Mouse (Mus musculus) skeletal muscle tissue, adult 2 months (tissue): Measurements from ENCODE around the gene Tenm4.

Source experiments
- DNase-seq: peaks from one replicate; pipeline ENCODE4 v3.0.0-alpha.2; 2012; ENCODE audit warnings: low read depth, low spot score

Tenm4 gene

DNA sequence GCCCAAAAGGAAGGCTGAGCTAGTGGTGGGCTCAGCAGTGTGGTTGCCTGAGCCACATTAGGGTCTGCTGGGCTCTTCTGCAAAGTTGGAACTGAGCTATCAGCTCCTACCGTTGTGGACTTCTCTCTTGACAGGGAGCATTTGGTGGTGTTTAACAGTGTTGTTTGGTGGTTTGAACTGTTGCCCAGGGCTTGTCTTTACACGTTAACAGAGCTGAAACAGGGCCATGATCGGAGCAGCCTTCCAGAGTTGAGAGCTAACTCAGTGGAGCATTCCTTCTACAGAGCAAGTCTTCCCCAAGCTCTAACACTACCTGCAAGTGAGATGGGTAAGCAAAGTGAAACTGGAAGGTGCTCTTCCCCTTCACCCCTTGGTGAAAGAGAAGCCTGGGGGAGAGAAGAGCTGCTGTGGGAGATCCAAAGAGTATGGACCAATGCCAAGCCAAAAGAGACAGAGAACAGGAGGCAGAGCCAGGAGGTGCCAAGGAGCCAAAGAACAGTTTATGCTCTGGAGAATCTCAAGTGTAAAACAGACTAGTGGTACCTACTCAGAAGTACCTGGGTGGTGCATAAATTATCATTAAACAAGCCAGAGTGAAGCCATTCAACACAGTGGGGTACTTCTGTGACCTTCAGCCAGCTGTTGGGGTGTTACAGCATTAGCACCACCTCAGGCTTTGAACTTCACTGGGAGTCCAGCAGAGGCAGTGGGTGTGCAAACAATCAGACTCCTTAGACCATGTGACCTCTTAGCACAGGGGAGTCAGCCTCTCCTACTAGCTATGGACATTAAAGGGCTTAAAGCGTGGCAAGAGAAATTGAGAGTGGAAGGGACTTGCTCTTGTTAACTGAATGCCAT lies 71.5 kb downstream of the Tenm4 start:
- DNase-seq = no peak

DNA sequence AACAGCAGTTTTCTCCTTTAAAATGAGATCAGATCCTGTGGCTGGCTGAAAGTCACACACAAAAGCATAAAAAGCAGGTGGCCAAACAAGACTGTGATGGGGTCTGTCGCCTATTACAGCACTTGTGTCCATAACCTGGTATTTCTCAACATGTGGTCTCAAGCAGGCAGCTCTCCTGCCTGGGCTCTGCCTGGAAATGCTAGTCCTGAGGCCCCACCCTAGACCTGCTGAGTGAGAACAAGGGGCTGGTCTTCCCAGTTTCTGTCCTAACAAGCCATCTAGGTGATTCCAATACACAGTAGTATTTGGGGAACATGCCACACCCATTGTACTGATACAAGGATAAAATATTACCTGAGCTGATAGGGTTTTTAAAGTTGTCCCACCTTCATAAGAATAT lies 73.8 kb downstream of the Tenm4 start:
- no peak for DNase-seq

DNA sequence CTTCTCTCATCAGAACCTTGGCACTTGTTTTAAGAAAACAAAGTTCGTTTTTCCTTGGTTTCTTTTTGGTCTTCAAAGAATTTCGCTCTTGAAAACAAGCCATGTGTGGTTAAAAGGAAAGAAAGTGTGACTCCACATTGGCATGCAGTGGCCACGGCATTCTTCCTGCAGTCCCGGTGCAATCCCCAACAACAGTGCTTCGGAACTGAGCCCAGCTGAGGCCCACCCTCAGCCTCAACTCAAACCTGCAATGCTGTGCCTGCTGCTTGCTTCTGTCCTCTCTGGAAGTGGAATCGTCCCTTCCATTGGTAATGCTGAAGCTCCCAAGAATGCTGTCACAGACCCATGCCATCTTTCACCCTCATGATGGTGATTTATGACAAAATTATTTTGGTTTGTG lies 88.6 kb downstream of the Tenm4 start:
- no peak for DNase-seq

DNA sequence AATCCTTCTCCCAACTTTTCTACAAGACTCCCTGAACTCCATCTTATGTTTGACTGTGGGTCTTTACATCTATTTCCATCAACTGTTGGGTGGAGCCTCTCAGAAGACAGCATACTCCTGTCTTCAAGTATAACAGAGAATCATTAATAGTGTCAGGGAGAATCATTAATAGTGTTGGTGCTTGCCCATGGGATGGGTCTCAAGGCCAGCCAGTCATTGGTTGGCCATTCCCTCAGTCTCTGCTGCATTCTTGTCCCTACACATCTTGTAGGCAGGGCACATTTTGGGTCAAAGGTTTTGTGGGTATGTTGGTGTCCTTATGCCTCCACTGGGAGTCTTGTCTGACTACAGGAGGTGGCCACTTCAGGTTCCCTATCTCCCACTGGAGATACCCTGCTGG lies 91.1 kb downstream of the Tenm4 start:
- DNase-seq = no peak

DNA sequence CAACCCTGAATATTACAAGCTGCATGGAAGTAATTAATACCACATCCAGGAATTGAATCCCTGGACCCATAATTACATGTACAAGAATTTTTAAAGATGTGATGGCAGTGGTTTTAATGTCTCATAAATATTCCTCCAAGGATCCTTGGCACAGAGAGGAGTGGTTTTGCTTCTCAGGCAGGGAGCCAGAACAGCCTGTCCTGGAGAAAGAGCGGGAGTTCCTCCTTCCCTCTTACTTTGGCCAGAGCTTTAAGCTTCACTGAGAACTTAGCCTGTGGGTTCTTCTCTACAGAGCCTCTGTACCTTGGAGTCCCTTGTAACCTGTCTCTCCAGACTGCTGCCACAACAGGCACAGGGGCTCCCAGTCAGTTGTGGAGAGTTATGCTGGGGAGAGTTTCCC lies 94.9 kb downstream of the Tenm4 start:
- DNase-seq = peak; percentile 16

DNA sequence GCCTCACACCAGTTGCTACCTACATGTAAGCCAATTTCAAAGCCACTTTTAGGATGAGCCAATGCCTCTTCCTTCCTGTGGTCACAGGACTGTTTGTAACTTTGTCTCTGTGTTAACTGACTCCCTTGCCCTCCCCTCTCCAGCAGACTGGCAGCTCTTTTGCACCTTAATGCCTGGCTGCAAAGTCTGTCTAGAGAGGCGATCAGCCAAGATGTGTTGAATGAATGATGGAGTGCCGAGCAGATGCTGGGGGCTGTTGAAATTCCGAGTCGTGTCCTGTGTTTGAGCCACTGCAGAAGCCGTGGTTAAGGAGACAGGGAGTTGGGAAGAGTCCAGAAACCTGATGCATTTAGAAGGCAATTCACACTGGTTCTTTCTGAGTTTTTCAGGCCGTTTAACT lies 96.2 kb downstream of the Tenm4 start:
- peak; percentile 11 for DNase-seq

DNA sequence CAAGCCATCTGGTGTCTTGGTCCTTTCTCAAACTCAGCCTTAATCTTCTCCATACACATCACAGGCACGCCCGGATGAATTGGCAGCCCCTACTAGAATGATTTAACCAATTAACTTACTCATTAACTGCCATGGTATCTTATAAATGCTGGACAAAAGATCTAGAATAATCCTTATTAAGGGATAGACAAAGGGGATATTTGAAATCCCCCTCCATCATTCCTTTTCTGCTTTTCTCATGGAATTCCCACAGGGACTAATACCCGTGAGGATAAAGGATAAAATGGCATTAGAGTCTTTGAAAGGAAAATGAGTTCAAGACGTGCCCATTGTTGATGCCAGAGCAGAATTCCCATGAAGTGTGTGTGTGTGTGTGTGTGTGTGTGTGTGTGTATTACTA lies 99.6 kb downstream of the Tenm4 start:
- DNase-seq = no peak

DNA sequence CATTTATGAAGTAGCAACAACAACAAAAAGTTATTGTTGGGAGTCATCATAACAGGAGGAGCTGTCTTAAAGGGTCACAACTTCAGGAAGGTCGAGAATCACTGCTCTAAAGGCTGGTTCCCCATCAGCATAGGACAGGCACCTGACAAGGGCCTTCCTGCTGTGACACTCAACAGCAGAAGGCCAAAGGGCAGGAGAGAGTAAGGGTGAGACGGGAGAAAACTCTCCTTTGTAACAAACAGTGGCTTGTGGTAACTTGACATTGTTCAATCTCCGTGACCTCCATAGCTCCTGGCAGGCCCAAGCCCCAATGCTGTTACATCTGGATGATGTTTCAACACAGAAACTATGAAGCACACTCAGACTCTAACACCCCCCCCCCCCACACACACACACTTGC lies 101.0 kb downstream of the Tenm4 start:
- no peak for DNase-seq

DNA sequence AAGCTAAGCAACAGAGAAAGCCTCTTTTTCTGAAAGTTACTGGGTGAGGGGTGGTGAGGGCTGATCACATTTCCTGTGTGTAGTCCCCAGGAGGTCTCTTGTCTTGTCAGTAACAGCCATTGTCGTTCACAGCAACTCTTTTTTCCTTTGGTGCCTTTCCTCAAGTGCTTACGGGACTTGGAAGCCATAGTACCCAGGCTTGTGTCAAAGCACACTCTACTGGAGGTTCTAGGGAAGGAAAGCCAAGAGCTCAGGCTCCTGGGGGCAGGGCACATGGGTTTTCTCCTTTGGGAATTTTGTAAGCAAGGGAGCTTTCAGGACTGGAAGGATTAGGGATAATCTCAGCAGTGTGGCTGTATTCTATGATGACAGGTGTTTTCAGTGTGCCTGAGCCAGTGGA lies 103.4 kb downstream of the Tenm4 start:
- DNase-seq = no peak

DNA sequence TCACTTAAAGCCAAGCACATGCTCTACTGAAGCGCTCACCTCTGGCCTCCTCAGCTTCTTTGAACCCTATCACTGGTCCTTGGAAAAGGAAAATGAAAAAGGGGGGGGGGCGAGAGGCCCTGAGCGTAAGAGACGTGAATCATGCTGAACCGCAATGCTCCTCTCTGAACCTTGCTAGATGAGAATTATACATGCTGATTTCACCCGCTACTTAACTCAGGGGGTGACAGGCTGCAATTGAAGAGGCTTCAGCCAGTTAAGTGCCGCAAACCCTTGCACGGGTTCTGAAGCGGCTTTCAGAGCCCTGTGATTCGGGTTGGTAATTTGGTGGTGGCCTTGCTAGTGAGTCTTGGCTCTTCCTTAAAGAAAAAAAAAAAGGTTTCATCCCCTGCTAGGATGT lies 106.5 kb downstream of the Tenm4 start:
- DNase-seq = no peak

DNA sequence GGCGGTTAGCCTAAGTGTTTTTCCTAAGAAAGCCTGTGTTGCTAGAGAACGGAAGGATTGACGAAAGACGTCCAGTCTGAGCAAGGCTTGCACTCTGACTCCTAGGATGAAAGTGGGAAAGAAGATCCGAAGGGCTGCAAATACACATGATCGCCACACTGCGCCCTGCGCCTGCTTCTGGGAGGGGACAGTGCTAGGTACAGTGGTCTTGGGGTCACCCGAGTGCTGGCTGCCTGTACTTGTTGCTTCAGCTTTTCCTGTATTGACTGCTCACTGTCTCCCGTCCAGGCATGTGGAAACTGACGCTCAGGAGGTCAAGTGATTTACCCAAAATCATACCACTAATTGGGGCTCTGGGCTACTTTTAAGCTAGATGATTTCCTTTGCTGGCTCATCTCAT lies 107.3 kb downstream of the Tenm4 start:
- DNase-seq = no peak

DNA sequence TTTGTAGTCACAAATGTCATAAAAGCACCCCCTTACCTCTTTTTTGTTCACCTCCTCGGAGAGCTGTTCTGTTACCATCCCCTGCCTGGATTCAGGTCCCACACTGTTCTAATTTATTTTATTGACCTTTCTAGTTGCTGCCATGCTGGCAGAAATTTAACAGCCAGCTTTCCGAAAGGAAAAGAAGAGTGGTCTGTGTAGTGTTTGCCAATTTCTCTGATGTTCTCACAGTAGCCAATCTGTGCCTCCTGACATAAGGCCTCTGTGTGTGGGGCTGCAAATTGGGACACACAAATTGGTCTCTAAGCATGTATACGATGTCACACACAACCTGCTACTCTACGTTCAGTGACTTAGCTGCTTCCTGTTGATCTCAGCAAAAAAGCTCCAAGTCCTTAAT lies 109.7 kb downstream of the Tenm4 start:
- DNase-seq = no peak

DNA sequence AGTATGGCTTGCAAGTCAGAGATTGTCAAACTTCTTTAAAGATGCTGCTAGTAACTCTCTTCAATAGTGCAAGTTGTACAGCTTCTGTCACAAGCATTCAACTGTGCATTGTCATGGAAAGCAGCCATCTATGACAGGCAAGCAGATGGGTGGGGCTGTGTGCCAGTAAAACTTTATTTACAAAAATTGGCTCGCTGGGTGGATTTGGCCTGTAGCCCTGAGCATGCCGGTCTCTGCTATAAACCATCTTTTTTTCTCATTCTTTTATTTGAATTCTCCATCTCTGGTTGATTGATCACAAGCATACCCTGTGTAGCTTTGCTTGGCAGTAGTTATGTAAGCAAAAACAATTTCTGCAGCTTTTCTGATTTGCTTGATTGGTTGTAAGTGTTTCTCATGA lies 119.5 kb downstream of the Tenm4 start:
- no peak for DNase-seq

DNA sequence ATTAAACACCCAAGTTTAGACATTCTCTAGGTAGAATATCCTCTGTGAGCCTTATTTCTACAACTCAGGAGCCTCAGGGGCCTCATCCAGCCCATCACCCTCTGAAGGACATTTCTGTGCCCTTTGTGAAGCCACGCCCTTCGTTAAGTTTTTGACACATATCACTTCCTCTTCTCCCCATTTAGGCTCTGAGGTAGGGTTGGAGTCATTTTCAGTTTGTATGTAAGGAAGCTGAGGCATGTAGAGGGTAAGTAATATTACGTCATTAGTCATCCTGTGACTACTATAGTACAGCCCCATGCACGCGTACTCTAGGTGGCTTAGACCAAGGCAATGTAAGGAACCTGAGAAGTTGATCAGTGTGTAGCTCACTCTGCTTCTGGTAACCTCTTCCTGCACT lies 124.9 kb downstream of the Tenm4 start:
- no peak for DNase-seq

DNA sequence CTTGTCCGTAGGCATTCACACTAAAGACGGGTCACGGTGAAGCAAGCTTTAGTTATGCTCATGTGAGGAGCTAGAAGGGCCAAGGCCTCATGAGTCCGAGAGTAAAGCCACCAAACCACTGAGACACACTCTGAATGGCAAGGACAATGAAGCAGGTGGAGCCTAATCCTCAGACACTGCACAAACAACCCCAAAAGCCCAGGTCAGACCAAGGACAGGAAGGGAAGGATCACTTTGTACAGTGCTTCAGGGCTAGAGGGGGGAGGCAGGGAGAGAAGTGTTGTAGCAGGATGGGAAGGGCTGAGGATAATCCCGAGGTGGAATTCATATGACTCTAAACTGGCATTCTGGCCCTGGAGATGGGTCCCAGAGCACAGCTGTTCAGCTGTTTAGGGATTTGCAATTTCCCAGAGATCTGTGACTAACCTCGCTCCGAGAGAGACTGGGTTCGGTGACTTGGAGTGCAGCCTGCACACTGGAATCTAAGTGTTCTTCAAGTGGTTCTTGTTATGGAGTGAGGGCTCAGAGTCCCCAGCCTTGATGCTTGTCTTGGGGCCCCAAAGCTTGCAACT lies 129.9 kb downstream of the Tenm4 start:
- DNase-seq = peak; percentile 5

DNA sequence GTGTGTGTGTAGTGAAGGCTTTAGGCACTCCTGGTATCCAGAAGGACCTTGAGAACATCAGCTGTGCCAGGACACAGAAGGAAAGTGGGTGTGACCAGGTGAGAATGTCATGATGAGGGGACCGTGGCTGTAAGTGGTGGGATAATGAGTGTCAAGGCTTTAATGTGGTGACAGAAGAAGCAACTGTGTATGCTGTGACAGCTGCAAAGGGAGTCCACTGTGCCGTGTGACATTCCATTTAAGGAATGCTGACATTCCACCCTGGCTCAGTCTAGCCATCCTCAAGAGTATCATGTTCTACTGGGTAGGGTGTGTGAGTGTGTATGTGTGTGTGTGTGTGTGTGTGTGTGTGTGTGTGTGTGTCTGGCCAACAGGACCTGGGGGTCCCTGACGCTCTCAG lies 130.8 kb downstream of the Tenm4 start:
- peak; percentile 10 for DNase-seq

DNA sequence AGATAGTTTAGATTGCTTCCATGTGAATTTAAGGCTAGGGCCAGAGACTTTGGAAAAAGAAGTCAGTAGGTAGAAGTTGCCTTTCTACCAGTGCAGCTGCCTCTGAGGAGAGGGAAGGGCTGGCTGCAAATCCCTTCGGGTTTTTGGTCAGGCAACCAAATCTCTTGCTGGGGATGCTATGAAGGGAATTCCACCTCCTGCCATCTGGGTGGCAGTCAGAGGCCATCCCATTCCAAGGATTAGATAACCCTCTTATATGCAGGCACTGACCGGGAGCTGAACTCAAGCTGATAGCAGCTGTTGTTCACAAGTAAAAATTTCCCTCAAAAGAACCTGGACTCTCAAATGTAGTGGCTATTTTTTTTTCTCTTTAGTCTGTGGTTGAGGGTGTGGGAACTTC lies 132.9 kb downstream of the Tenm4 start:
- peak; percentile 11 for DNase-seq

DNA sequence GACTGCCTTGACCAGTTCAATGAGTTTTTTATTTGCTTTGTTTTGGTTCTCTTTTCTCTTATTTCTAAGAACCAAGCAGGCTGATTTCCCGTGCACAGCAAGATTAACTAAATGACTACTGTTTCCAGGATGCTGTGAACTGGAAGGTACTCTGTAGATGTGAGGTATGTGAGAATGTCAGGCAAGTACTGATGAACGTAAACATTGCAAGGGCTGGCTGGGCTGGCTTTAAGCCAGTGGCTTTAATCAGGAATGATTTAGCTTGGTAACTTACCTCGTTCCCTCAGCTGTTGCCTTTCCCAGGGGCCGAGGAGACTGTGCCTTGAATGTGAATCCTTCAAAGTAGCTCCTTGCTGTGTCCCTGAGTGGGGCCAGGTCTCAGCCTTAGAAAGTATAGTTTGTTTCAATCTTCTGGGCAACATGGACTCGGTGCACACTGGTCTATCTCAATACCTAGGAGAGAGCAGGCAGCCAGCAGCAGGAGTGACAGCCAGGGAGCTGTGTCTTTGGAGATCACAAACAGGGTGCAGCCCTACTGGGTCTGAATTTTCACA lies 134.4 kb downstream of the Tenm4 start:
- DNase-seq = no peak

DNA sequence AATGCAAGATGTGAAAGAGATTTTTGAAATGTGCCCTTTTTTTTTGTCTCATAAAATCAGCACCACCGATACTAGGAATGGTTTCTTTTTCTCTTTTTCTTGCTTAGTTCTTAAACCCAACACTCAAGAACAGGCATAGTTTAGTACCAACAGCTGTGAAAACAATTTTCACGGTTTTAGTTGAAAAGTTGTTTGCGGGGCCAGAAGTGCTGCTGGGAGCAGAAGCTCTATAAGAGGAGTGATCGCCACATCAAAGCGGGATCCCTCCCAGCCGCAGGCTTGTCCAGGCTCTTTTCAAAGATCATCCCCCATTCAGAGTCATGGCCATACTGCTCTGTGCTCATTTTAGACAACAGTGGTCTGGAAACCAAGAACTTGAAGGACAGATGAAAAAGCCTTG lies 137.1 kb downstream of the Tenm4 start:
- DNase-seq = no peak

DNA sequence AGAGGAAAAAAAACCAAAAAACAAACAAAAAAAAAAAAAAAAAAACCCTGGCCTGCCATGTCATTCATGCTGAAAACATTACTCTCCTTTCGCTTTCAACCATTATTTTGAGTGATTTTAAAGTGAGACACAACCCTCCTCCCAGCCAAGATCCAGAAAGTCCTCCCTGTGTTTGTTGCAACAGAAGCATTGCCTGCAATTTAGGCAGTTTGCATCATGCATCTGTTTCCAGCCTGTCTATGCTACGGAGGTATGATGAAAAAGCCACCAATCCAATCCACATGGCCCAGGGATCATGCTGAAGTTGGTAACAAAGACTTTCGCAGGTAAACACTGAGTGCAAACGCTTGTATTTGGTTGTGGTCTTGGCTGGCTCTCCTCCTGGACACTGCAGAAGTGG lies 158.3 kb downstream of the Tenm4 start:
- no peak for DNase-seq

DNA sequence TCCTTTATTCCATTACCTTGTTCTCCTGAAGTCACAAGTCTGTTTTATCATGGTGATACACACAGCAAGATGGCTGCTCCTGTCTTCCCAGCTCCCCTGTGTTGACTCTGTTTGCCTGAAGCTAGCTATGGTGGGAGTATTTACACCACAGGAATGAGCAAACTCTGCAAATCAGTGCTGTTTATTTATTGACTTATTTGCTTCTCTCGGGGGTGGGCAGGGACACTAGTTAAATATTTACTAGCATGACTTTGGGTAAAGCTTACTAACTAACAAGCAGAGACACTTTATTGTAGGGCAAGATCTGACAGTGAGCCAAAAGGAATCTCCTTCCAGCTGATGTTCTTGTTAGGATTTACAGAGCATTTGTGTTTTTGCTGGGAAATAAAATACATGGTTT lies 160.1 kb downstream of the Tenm4 start:
- no peak for DNase-seq

DNA sequence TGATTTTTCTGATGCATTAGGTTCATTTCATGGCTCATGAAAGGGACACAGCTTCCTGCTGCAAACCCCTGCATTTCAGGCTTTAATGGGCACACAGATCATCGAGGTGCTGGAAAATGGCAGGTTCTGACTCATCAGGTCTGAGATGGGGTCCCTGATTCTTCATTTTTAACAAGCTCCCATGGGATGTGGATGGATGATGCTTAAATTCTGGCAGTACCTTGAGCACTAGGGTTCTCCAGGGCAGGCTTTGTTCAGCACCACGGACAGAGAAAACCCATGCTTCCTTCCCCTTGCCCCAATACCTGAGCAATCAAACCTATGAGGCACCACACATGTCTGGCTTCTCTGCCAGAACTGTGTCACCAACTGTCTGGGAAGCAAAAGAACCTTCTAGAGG lies 163.3 kb downstream of the Tenm4 start:
- DNase-seq = no peak

DNA sequence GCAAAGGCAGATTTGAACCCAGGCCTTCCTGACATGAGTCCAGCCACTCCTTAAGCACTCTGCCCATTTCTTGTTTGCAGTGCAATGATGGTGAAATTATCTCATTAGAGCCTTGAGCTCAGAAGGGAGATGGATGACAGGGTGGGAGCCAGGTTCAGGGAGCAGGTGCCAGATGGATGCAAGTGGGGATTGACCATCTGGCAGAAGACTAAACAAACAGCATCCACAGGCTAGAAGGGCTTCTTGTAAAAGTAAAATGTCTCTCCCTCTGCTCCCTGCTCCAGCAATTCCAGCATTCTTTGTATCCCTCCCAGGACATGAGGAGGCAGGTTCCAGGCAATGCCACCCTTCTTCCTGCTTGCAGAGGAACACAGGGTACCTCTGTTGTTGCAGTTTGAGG lies 165.3 kb downstream of the Tenm4 start:
- DNase-seq = no peak
